Mouse (Mus musculus): ENCODE data around the gene Pik3r3. TPM values are rescaled to one million over a fixed set of nuclear protein-coding genes. Genes with fewer than 3 reads are reported as not detected.

Pik3r3 gene
- total and polyA plus RNA-seq, 3 experiments, result 0.42 to 2.2 (median 1.9) TPM

DNA sequence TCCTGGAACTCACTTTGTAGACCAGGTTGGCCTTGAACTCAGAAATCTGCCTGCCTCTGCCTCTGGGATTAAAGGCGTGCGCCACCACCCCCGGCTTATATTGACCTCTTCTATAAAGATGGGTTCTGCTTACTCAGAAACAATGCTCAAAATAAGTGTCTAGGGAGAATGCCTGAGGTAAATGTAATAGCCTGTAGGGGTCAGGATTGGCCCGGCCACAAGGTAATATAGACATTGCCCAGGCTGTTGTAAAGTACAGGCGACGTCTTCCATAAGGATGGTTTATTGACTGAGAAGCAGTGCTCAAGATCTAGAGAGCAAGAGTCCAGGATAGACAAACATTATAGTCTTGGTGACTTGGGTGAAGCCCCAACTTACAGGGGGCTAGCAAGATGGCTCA, 46.8 kb downstream of the Pik3r3 start:
- peak; percentile 6 for DNase-seq (ENCODE audit: extremely low read depth)
- TF ChIP-seq MEF2A (IDR thresholded peaks at IDR 0.05; ENCODE audit: borderline replicate concordance, low read depth, low read length) (no peak), ZC3H11A (IDR thresholded peaks at IDR 0.05; ENCODE audit: low read depth, low read length) (no peak), PAX5 (IDR thresholded peaks at IDR 0.05; ENCODE audit: low read length) (no peak), RAD21 (IDR thresholded peaks at IDR 0.05; ENCODE audit: low read depth, low read length) (peak; percentile 68), TBP (conservative IDR thresholded peaks at IDR 0.05; ENCODE audit: low read depth, low read length) (no peak), MAFK (IDR thresholded peaks at IDR 0.05; ENCODE audit: insufficient replicate concordance, low read length) (no peak), JUND (conservative IDR thresholded peaks at IDR 0.05; ENCODE audit: low read depth, low read length) (no peak), CHD2 (IDR thresholded peaks at IDR 0.05; ENCODE audit: low read length) (no peak), CTCF (conservative IDR thresholded peaks at IDR 0.05 in 1 of 2, IDR thresholded peaks at IDR 0.05 in 1 of 2; ENCODE audit: low read depth in 2 of 2, low read length in 2 of 2) (peak in 1 of 2 experiments; percentile 66; a peak in 2 of 4 replicates), NRF1 (IDR thresholded peaks at IDR 0.05; ENCODE audit: low read depth, low read length) (no peak), SMC3 (IDR thresholded peaks at IDR 0.05; ENCODE audit: low read depth, low read length) (peak; percentile 53), ETS1 (conservative IDR thresholded peaks at IDR 0.05; ENCODE audit: low read depth, low read length) (no peak), ZKSCAN1 (IDR thresholded peaks at IDR 0.05; ENCODE audit: borderline replicate concordance, low read depth, low read length) (no peak)
- no peak overlapping the region for H3K4me2 ChIP-seq (ENCODE audit: insufficient read depth, low read depth, poor library complexity, severe bottlenecking)
- H3K4me3 ChIP-seq (replicated peaks in 1 of 3; ENCODE audit: low read depth in 2 of 3, low read length in 2 of 3, poor library complexity in 1 of 3), result no peak overlapping the region
- peaks cover 0 to 5% of the 10 kb centered on the region in 2 experiments; a peak in 1 of 4 replicates for H3K4me1 ChIP-seq (ENCODE audit: control insufficient read depth in 1 of 2, insufficient read depth in 2 of 2)
- dilution Hi-C loops (cut with MboI; ENCODE audit: extremely low pct_ligation_motif_present, extremely low pct_unique_long_range_greater_than_20kb, low sequenced_read_pairs) (no loop called here), in situ Hi-C loops (cut with MboI; ENCODE audit: low pct_ligation_motif_present, low pct_unique_long_range_greater_than_20kb, low sequenced_read_pairs) (loop anchor here (5.0 kb wide), 1 partner anchor 96 kb away; the partner anchor contains the start of genes 1700042G07Rik and Gm49337)
- H3K79me2 ChIP-seq (replicated peaks; ENCODE audit: control insufficient read depth, extremely low read depth, insufficient read depth, poor library complexity, severe bottlenecking), result no peaks in the 10 kb centered on the region
- no peak overlapping the region for H3K9ac ChIP-seq (ENCODE audit: insufficient read depth, low read depth)
- H3K36me3 ChIP-seq (replicated peaks in 1 of 2; ENCODE audit: control insufficient read depth in 1 of 2, insufficient read depth in 1 of 2, low read length in 1 of 2), result no peaks in the 10 kb centered on the region
- no peak overlapping the region for H3K27ac ChIP-seq (ENCODE audit: insufficient read depth, low read depth)
- no peaks in the 10 kb centered on the region for H3K9me3 ChIP-seq (replicated peaks; ENCODE audit: low read length)
- no peaks in the 10 kb centered on the region for H3K27me3 ChIP-seq (replicated peaks)

DNA sequence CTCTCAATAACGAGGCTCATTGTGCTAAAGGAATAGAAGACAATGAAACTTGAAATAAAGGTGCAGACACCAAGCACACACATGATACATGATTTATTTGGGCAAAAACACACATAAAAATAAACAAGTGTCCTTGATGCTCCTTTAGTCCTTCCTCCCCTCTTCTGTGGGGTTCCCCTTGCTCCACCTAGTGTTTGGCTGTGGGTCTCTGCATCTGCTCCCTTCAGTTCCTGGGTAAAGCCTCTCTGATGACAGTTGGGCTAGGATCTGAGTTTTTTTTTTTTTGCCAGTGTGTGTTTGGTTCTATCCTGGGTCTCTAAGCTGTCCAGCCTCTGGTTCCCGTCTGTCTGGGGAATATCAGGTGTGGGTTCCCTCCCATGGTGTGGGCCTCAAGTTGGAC, 60.8 kb downstream of the Pik3r3 start:
- in situ Hi-C loops (cut with MboI; ENCODE audit: low pct_ligation_motif_present, low pct_unique_long_range_greater_than_20kb, low sequenced_read_pairs), result no loop called here
- no peaks in the 10 kb centered on the region for H3K36me3 ChIP-seq (replicated peaks in 1 of 2; ENCODE audit: control insufficient read depth in 1 of 2, insufficient read depth in 1 of 2, low read length in 1 of 2)
- no peak overlapping the region for H3K27ac ChIP-seq (ENCODE audit: insufficient read depth, low read depth)
- H3K4me3 ChIP-seq (replicated peaks in 1 of 3; ENCODE audit: low read depth in 2 of 3, low read length in 2 of 3, poor library complexity in 1 of 3), result no peak overlapping the region
- no peak overlapping the region for H3K4me2 ChIP-seq (ENCODE audit: insufficient read depth, low read depth, poor library complexity, severe bottlenecking)
- TF ChIP-seq POLR2A (IDR thresholded peaks at IDR 0.05; ENCODE audit: low read depth, low read length), result no peak
- no peak for TF ChIP-seq MXI1 (IDR thresholded peaks at IDR 0.05; ENCODE audit: low read depth, low read length)
- no peak for TF ChIP-seq CHD2 (IDR thresholded peaks at IDR 0.05; ENCODE audit: low read length)
- TF ChIP-seq SMC3 (IDR thresholded peaks at IDR 0.05; ENCODE audit: low read depth, low read length), result peak; percentile 68
- TF ChIP-seq MEF2A (IDR thresholded peaks at IDR 0.05; ENCODE audit: borderline replicate concordance, low read depth, low read length), result no peak
- TF ChIP-seq RAD21 (IDR thresholded peaks at IDR 0.05; ENCODE audit: low read depth, low read length), result peak; percentile 33
- no peak for TF ChIP-seq EP300 (IDR thresholded peaks at IDR 0.05; ENCODE audit: low read length)
- TF ChIP-seq CTCF (conservative IDR thresholded peaks at IDR 0.05 in 1 of 2, IDR thresholded peaks at IDR 0.05 in 1 of 2; ENCODE audit: low read depth in 2 of 2, low read length in 2 of 2), result peak in 1 of 2 experiments; percentile 60; a peak in 2 of 4 replicates
- no peak for TF ChIP-seq ELF1 (IDR thresholded peaks at IDR 0.05; ENCODE audit: low read depth, low read length)
- TF ChIP-seq ETS1 (conservative IDR thresholded peaks at IDR 0.05; ENCODE audit: low read depth, low read length), result no peak
- TF ChIP-seq MAX (IDR thresholded peaks at IDR 0.05; ENCODE audit: low read length), result no peak
- no peak for TF ChIP-seq BHLHE40 (IDR thresholded peaks at IDR 0.05; ENCODE audit: low read depth, low read length)
- TF ChIP-seq RCOR1 (conservative IDR thresholded peaks at IDR 0.05; ENCODE audit: low read depth, low read length), result no peak
- no peak for TF ChIP-seq TBP (conservative IDR thresholded peaks at IDR 0.05; ENCODE audit: low read depth, low read length)
- TF ChIP-seq ZC3H11A (IDR thresholded peaks at IDR 0.05; ENCODE audit: low read depth, low read length), result no peak
- TF ChIP-seq HCFC1 (IDR thresholded peaks at IDR 0.05; ENCODE audit: low read depth, low read length), result no peak
- no peak for TF ChIP-seq JUND (conservative IDR thresholded peaks at IDR 0.05; ENCODE audit: low read depth, low read length)
- no peak for TF ChIP-seq UBTF (IDR thresholded peaks at IDR 0.05; ENCODE audit: low read depth, low read length)
- no peak for TF ChIP-seq MAZ (IDR thresholded peaks at IDR 0.05; ENCODE audit: low read depth, low read length)
- TF ChIP-seq NRF1 (IDR thresholded peaks at IDR 0.05; ENCODE audit: low read depth, low read length), result no peak
- no peak for TF ChIP-seq POLR2AphosphoS2 (IDR thresholded peaks at IDR 0.05; ENCODE audit: low read depth, low read length)
- no peak for TF ChIP-seq TCF12 (IDR thresholded peaks at IDR 0.05; ENCODE audit: low read depth, low read length)
- TF ChIP-seq CHD1 (IDR thresholded peaks at IDR 0.05; ENCODE audit: low read depth, low read length), result no peak
- dilution Hi-C loops (cut with MboI; ENCODE audit: extremely low pct_ligation_motif_present, extremely low pct_unique_long_range_greater_than_20kb, low sequenced_read_pairs), result no loop called here
- no peaks in the 10 kb centered on the region for H3K9me3 ChIP-seq (replicated peaks; ENCODE audit: low read length)
- H3K27me3 ChIP-seq (replicated peaks), result no peaks in the 10 kb centered on the region
- H3K9ac ChIP-seq (ENCODE audit: insufficient read depth, low read depth), result no peak overlapping the region
- no peaks in the 10 kb centered on the region for H3K79me2 ChIP-seq (replicated peaks; ENCODE audit: control insufficient read depth, extremely low read depth, insufficient read depth, poor library complexity, severe bottlenecking)
- DNase-seq (ENCODE audit: extremely low read depth), result no peak
- H3K4me1 ChIP-seq (ENCODE audit: control insufficient read depth in 1 of 2, insufficient read depth in 2 of 2), result no peaks in the 10 kb centered on the region
